Mouse (Mus musculus): ENCODE measurements around the gene Rab4a.

The Rab4a gene

GRCm38 (mm10) chr8:123805718-123806373 is at the start of gene Rab4a:
TSS of gene Rab4a (plus strand) at chr8:123805985.
- ATAC-seq (ENCODE audit: insufficient number of reproducible peaks, low FRiP score, low TSS enrichment), result peak; percentile 90

- ATAC-seq (ENCODE audit: insufficient number of reproducible peaks, low FRiP score, low TSS enrichment), result no peak
Measured at GRCm38 (mm10) chr8:123756901-123757300, 48.9 kb upstream of the Rab4a start.

GRCm38 (mm10) chr8:123758935-123759334 is 46.9 kb upstream of the Rab4a start:
- ATAC-seq (ENCODE audit: insufficient number of reproducible peaks, low FRiP score, low TSS enrichment), result no peak

- no peak for ATAC-seq (ENCODE audit: insufficient number of reproducible peaks, low FRiP score, low TSS enrichment)
Measured at GRCm38 (mm10) chr8:123759933-123760332, 45.9 kb upstream of the Rab4a start.

DNA sequence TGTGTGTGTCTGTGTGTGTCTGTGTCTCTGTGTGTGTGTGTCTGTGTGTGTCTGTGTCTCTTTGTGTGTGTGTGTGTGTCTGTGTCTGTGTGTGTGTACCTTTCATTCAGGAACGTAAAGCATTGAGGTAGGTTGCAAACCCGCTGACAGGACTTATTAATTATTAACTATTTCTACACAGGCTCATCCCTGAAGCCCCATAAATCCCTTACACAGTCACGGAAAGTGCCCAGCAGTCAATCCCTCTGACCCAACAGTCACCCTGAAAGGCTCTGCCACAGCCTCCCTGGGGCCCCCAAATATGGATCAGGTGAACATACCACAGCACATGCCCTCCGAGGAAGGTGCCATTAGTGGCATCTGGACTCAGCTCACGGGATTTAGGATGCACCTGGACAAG is 45.2 kb upstream of the Rab4a start:
- ATAC-seq (ENCODE audit: insufficient number of reproducible peaks, low FRiP score, low TSS enrichment), result no peak

DNA sequence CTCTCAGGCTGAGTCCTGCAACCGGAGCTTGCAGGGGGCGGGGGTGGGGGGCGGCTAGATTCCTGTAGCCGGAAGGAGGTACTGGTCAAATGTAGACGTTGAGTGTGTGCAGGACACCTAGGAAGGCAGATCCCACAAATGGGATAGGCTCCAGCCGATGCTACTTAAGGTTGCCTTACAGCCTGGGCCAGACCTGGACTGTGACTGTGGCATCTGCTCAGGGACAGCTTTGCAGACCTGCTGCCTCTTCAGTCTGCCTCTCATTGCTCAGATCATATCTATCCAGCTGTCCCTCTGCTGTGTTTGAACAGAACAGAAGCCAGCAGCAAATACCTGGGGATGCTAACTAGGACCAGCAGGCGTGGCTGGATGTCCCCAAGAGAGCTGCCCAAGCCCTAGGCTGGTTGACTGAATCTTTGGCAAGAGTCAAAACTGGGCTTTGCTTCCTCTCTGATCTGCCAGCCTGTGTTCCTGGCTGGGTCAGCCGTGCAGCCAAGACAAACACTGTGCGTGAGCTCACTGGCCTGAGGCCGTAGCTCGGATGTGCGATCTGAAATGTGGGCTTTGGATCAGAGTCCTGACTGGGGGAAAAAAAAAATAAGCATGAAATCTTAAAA is 44.4 kb upstream of the Rab4a start:
- peak; percentile 78 for ATAC-seq (ENCODE audit: insufficient number of reproducible peaks, low FRiP score, low TSS enrichment)

DNA sequence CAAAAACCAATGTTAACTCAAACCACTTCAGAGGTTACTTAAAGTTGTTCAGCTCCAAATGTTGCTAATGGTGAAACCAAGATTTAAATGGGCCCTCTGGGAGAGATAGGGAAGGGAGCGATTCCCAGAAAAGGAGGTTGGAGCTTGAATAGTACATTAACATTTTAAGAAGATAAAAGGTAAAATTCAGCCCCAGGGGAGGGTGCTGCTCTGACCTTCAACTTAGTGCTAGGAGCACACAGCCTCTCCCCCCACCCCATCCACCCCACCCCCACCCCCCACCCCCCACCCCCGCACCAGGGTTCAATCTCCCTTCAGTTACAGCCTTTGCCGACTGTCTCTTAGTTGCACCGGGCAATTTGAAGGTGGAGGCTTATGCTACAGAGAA is 43.9 kb upstream of the Rab4a start:
- ATAC-seq (ENCODE audit: insufficient number of reproducible peaks, low FRiP score, low TSS enrichment), result no peak

GRCm38 (mm10) chr8:123763355-123763754 is 42.4 kb upstream of the Rab4a start:
- ATAC-seq (ENCODE audit: insufficient number of reproducible peaks, low FRiP score, low TSS enrichment), result no peak

DNA sequence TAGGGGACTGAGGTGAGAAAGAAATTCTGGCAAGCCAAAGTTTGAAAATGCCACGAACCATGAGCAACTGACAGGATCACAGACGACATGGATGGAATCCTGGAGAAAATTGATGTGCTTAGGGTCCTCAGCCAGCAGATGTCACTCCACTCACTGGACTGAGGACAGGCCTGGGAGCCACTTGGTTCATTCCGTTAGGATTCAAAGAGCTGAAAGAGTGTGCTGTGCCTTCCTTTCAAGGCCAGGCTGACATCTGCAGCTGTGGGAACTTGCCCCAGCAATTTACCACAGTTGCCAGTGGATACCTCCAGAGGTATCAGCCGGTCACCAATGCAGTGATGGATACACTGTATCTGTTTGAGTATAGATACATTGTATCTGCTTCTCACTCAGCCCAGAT is 41.1 kb upstream of the Rab4a start:
- ATAC-seq (ENCODE audit: insufficient number of reproducible peaks, low FRiP score, low TSS enrichment), result no peak

DNA sequence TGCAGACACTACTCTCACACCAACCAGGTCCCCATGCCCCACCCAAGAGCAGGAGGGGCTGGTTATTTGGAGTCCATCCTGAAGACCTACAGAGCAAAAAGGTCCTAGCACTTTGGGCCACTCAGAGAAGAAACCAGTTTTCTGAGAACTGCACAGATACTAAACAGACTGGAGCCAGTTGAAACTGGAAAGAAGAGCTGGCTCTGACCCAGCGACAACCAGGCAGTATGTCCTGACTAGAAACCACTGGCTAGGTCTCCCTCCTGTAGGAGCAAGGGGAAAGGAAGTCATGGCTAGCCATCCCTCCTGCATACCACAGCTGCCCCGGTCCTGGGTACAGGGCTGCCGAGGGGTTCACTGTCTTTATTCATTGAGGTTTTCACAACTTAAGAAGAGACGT is 39.3 kb upstream of the Rab4a start:
- no peak for ATAC-seq (ENCODE audit: insufficient number of reproducible peaks, low FRiP score, low TSS enrichment)

DNA sequence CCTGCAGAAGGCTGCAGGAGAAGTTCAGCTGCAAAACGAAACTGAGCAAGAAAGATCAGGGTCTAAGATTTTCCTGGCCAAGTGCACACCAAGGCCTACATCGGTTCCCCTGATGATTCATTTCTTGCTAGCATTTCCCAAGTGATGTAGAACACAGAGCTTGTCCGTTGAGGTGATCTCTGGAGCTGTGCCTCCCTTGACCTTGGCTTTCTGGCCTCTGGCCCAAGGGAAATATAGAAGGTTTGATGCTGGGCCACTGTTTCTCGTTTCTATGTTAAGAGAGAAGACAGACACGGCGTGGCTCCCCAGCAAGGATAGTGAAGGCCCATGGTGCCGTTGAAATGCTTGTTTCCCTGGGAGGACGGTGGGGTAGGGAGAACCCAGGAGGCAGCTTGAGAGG is 37.9 kb upstream of the Rab4a start:
- no peak for ATAC-seq (ENCODE audit: insufficient number of reproducible peaks, low FRiP score, low TSS enrichment)

DNA sequence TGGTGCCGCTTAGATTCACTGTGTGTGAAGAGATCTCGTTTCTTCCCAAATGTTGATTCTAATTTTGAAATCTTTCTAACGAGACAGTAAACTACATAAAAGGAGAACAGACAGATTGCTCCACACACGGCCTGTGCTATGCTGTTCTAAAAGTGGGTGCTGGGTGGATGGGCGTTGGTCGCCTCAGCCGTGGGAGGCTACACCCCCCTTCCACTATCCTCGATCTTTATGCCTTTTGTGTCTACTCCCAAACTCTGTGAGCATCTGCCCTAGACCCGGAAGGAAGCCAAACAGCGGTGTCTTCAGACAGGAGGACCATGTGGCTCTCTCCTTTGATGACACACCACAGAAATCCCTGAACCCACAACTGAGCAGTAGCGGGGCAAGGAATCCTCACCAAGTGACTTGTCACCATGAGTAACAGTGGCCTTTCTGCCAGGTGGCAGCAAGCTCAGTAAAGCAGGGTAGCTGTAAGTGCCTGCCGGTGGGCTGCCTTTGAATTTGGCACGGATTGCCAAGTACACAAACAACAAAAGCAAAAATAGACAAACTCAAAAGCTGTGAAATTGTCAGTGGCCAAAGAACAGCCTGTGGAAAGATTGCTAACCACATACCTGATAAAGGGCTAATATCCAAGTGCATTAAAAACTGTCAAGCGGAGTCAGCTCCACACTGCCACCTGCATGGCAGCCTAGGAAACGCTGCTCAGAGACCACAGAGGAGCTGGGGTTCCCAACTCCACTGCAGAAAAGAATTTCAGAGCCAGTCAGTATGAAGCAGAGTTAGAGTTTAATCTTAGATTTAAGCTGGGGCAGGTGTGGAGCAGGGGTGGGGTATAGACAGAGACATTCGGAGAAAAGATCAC is 37.1 kb upstream of the Rab4a start:
- no peak for ATAC-seq (ENCODE audit: insufficient number of reproducible peaks, low FRiP score, low TSS enrichment)

DNA sequence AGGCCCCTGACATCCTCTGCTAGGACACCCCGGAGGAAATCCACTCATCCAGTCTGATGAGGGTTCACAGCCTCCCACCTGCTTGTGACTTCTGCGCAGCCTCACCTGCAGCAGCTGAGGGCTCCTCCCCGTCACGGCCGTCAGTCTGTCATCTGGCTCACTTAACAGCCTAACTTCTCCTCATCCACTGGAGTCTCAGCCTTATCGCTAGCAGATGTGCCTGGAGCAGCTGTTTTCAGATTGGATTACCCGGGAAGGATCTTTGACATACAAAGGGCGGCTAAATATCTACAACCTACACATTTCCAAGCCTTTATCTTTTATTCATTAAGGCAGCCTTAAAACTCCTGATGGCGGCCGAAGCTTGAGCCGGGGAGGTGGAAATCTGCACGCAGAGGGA is 32.3 kb upstream of the Rab4a start:
- ATAC-seq (ENCODE audit: insufficient number of reproducible peaks, low FRiP score, low TSS enrichment), result no peak

DNA sequence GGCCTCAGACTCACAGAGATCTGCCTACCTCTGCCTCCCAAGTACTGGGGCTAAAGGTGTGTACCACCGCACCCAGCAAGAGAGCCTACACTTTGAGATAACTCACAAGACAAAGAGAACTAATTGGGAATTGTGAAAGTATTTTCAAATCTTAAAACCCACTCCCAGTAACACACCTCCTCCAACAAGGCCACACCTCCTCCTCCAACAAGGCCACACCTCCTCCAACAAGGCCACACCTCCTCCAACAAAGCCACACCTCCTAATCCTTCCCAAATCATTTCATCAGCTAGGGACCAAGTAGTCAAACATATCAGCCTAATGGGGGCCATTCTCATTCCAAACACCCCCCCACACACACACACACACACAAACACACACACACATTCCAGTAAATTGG is 31.3 kb upstream of the Rab4a start:
- no peak for ATAC-seq (ENCODE audit: insufficient number of reproducible peaks, low FRiP score, low TSS enrichment)

DNA sequence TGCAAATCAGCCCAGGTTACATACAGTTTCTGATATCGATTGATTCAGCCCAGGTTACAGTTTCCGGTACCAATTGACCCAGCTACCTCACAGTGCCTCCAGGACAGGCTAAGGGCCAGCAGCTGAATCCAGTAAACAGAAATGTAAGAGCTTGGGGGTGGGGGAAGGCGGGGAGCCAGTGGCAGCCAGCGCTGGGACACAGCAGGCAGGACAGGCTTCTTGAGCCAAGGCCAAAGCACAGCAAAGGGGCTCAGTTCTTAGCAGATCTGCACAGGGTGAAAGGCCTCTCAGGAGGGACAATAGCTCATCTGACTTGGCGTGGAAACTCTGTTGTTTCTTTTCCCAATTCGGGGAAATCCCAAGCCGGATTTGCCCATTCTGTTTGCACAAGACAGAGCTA is 28.5 kb upstream of the Rab4a start:
- ATAC-seq (ENCODE audit: insufficient number of reproducible peaks, low FRiP score, low TSS enrichment), result no peak

GRCm38 (mm10) chr8:123780471-123780870 is 25.3 kb upstream of the Rab4a start:
- ATAC-seq (ENCODE audit: insufficient number of reproducible peaks, low FRiP score, low TSS enrichment), result no peak

GRCm38 (mm10) chr8:123781256-123781655 is 24.5 kb upstream of the Rab4a start:
- no peak for ATAC-seq (ENCODE audit: insufficient number of reproducible peaks, low FRiP score, low TSS enrichment)

DNA sequence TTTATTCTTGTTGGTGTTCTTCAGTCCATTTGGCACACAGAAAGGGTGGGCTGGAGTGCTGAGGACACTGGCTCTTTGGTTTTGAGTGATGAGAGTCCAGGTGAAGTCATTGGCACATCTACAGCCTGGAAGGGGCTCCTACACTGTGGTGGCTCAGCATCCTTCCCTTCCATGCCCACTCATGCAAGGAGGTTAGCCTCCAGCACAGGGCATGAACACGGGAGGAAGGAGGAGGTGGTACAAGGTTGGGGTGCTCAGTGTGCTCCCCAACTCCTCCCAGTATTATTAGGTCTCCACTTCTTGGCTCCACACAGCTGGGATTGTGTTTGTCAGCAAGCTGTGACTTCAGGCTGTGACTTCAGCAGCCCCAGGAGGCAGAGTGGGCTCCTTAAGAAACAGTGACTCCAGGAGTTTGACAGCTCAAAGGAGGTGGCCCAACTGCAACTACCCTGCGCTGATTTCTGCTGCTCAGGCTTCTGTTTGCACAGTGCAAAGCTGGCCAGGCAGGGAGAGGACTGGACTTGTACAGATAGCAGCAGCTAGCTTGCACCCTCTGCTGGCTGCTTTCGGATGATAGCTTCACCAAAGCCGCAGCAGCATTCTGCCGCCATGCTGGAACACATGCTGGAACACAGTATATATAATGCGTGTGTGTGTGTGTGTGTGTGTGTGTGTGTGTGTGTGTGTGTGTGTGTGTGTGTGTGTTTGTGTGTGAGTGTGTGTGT is 22.1 kb upstream of the Rab4a start:
- peak; percentile 78; the same call in 1 of the 2 replicates for ATAC-seq (ENCODE audit: insufficient number of reproducible peaks, low FRiP score, low TSS enrichment)

DNA sequence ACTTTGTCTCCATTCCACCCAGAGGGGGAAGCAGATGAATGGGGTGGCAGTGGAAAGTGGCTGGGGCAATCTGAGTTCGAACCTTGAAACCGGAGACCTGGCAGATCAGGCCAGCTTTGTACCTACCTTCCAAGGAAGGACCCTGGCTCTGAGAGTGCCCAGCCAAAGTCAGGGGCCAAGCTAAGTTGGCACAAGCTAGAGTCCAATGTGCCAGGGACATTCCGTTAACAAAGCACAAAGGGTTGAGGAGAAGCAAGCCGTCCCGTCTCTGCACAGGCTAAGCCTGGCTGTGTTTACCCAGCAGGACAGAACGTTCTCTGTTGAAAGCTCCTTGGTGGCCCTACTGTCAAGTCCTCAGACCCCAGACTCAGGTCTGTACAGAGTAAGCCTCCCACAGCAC is 19.6 kb upstream of the Rab4a start:
- ATAC-seq (ENCODE audit: insufficient number of reproducible peaks, low FRiP score, low TSS enrichment), result no peak

- ATAC-seq (ENCODE audit: insufficient number of reproducible peaks, low FRiP score, low TSS enrichment), result no peak
Measured at GRCm38 (mm10) chr8:123786644-123787043, 19.1 kb upstream of the Rab4a start.

Data from cerebellum, adult (tissue).